Mouse (Mus musculus) stomach, postnatal 0 days (tissue): ENCODE measurements at regions not wholly inside any gene's neighbourhood (a gene's known extent, or its start where the extent isn't known, plus 50 kb on each side); places are given as distances from the start of the nearest gene placed in this dataset.
"Not testable (repeated sequence)": the region's sequence is repeated elsewhere in the genome, so short reads cannot be mapped to it uniquely, and the experiment has no call there.

ENCODE experiments used
- ATAC-seq: fragments of 200-750 bp; cut with Nextera tagmentation; 2 replicates; pipeline ENCODE4 v1.8.0; 2017; ENCODE audit not compliant: low FRiP score, low TSS enrichment
- DNase-seq: peaks from one replicate; pipeline ENCODE4 v3.0.0-alpha.2; 2016; ENCODE audit warnings: low spot score
- H3K27ac ChIP-seq: fragments of 300-500 bp; sonication (generic); replicated peaks from 2 replicates; pipeline ENCODE4 v1.5.1; 2014; ENCODE audit warnings: mild to moderate bottlenecking, control low read depth
- H3K27me3 ChIP-seq: fragments of 300-500 bp; sonication (generic); 2 replicates; pipeline ENCODE4 v1.6.1; 2014; ENCODE audit warnings: low read length; ENCODE audit not compliant: control insufficient read depth, insufficient read depth
- H3K36me3 ChIP-seq: fragments of 300-500 bp; sonication (generic); 2 replicates; pipeline ENCODE4 v1.6.1; 2014; ENCODE audit warnings: low read length, mixed read lengths; ENCODE audit not compliant: control insufficient read depth, insufficient read depth
- H3K4me1 ChIP-seq: fragments of 300-500 bp; sonication (generic); replicated peaks from 2 replicates; pipeline ENCODE4 v1.6.1; 2014; ENCODE audit warnings: antibody characterized with exemption; ENCODE audit not compliant: control insufficient read depth, insufficient read depth
- H3K4me2 ChIP-seq: fragments of 300-500 bp; sonication (generic); replicated peaks from 2 replicates; pipeline ENCODE4 v1.6.1; 2014; ENCODE audit warnings: low read depth, mild to moderate bottlenecking, control low read depth, moderate library complexity
- H3K4me3 ChIP-seq: fragments of 300-500 bp; sonication (generic); 2 replicates; pipeline ENCODE4 v1.5.1; 2014; ENCODE audit warnings: low read depth, low read length, control low read depth
- H3K9ac ChIP-seq: fragments of 300-500 bp; sonication (generic); 2 replicates; pipeline ENCODE4 v1.6.1; 2014; ENCODE audit warnings: mild to moderate bottlenecking, low read length, control low read depth, mixed read lengths
- H3K9me3 ChIP-seq: fragments of 300-500 bp; sonication (generic); 2 replicates; pipeline ENCODE4 v1.6.1; 2016; ENCODE audit warnings: low read length; ENCODE audit not compliant: control insufficient read depth
- CTCF ChIP-seq: IDR thresholded peaks from 2 replicates; pipeline ENCODE4 v1.5.1; 2016; ENCODE audit warnings: antibody characterized with exemption, low read depth, mild to moderate bottlenecking, moderate library complexity
- EP300 ChIP-seq: optimal IDR thresholded peaks from 2 replicates; pipeline ENCODE3; 2016; ENCODE audit warnings: antibody characterized with exemption
- WGBS: fragments of 180-500 bp; shearing (Covaris S2); extraction: QIAGEN DNeasy Blood & Tissue Kit; methylation state at CpG from one replicate; pipeline ENCODE4 v1.1.7; 2014; 5-methylcytosine and 5-hydroxymethylcytosine counted together

DNA sequence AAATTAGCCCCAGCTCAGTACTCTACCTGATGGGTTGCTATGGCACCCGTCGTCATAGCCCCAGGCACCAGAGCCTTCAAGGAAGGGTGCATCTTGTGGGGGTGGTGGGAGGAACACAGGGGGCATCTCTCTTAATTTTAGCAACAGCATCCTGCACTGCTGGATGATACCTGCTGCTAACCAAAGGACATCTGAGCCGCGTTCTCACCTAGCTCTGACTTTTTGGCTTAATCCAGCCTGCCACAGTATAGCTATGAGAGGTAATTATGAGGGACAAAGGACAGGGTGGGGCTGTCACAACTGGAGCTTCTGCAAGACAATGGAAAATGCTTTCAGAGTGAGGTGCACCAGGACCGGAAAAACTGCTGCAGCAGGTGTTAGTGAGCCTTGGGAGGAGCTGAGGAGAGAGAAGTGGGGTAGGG lies 173.5 kb downstream of the Adgrd1 start:
- 24% methylated on average over 5 of the region's 5 CpGs for WGBS

DNA sequence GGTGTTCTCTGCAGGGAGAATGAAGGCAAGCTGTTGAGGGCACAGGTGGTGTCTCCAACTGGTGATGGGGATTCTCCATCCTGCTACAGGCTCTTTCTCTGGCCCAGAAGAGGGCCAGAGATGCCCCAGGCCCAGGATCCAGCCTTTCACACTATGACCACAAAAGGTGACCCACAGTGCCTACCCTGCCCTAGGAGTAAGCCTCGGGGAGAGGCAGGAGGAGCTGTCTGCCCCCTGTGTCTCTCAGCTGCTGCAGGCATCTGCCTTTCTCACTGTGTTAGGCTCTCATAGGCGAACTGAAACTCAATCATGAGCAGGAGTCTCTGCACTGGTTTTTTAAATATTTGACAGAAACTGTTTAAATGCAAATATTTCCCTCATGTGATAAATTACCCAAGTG lies 184.9 kb downstream of the Adgrd1 start:
- 7% methylated on average over 2 of the region's 2 CpGs for WGBS
- no peak overlapping the region for H3K4me2 ChIP-seq
- no peaks in the 10 kb centered on the region for H3K27me3 ChIP-seq
- no peaks in the 10 kb centered on the region for H3K9me3 ChIP-seq
- H3K27ac ChIP-seq = no peak overlapping the region
- no peak overlapping the region for H3K4me3 ChIP-seq
- DNase-seq (no peak), ATAC-seq (no peak)
- no peaks in the 10 kb centered on the region for H3K4me1 ChIP-seq
- H3K9ac ChIP-seq = no peak overlapping the region
- H3K36me3 ChIP-seq = no peaks in the 10 kb centered on the region
- TF ChIP-seq CTCF (no peak), EP300 (no peak)

More for the DNA sequence above, 173.5 kb downstream of the Adgrd1 start:
- ATAC-seq (no peak), DNase-seq (no peak)
- no peak for TF ChIP-seq EP300
- no peak for TF ChIP-seq CTCF
- Histone ChIP-seq H3K27ac (no peak overlapping the region), H3K4me3 (no peak overlapping the region), H3K9me3 (no peaks in the 10 kb centered on the region), H3K4me2 (no peak overlapping the region), H3K9ac (no peak overlapping the region), H3K27me3 (no peaks in the 10 kb centered on the region), H3K4me1 (no peaks in the 10 kb centered on the region), H3K36me3 (no peaks in the 10 kb centered on the region)

DNA sequence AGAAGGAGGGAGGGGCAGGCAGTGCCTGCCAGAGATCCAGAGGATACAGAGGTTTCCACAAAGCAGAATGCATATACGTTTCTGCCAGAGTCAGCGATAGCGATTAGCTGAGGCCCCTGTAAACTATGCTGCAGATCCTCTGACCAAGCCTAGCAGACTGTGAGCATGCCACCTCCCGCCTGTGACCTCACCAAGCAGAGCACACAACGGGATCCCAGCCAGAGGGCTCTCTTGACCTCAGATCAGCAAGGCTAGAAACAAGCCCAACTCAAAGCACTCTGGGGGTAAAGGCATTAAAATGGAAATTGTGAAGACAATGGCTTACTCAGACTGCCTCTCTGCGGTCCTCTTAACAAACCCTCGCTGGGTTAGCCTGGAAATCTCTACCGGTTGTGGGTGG lies 185.6 kb downstream of the Adgrd1 start:
- TF ChIP-seq CTCF (no peak), EP300 (no peak)
- Histone ChIP-seq H3K9me3 (no peaks in the 10 kb centered on the region), H3K27ac (no peak overlapping the region), H3K36me3 (no peaks in the 10 kb centered on the region), H3K4me1 (no peaks in the 10 kb centered on the region), H3K9ac (no peak overlapping the region), H3K4me3 (no peak overlapping the region), H3K4me2 (no peak overlapping the region), H3K27me3 (no peaks in the 10 kb centered on the region)
- WGBS = 8% methylated on average over 8 of the region's 8 CpGs
- DNase-seq (no peak), ATAC-seq (no peak)

DNA sequence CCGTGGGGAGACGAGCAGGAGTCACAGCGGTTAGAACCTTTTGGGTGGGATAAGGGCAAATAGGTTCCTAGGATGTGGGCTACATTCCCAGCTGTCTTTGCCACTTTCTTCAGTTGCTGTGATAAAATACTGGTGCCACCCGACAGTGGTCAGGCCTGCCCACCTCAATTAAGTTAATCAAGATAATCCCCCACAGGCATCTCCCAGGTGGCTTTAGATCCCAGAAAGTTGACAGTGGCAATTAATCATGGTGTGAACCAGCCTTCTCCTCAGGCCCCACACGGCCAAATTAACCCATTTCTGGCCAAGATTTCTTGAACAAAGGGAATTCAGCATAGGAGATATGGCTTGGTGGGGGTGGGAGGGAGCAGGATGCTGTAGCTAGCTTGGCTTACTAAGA lies 186.3 kb downstream of the Adgrd1 start:
- WGBS = 19% methylated on average over 5 of the region's 5 CpGs
- TF ChIP-seq CTCF = no peak
- no peak for TF ChIP-seq EP300
- Histone ChIP-seq H3K27ac (no peak overlapping the region), H3K4me3 (no peak overlapping the region), H3K4me2 (no peak overlapping the region), H3K9ac (no peak overlapping the region), H3K9me3 (no peaks in the 10 kb centered on the region), H3K27me3 (no peaks in the 10 kb centered on the region), H3K4me1 (no peaks in the 10 kb centered on the region), H3K36me3 (no peaks in the 10 kb centered on the region)
- no peak for DNase-seq
- ATAC-seq = no peak

DNA sequence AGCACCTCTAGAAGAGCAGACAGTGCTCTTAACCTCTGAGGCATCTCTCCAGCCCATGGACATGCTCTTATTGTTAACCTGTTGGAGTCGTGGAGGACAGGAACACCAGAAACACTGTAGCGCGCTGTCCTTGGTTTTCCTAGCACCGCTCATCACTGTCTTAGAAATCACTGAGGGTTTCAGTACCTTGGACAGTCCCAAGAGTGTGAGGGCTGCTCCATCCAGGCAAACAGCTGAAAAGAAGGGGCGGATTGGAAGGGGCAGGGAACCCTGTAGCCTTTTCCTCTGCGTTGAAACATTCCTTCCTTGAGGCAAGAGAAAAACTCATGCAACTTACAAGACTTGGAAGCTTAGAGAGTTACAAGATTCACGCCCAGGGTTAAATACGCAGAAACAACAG lies 190.9 kb downstream of the Adgrd1 start:
- H3K27ac ChIP-seq = no peak overlapping the region
- 12% methylated on average over 8 of the region's 8 CpGs for WGBS
- ATAC-seq = no peak
- H3K4me1 ChIP-seq = no peaks in the 10 kb centered on the region
- no peak overlapping the region for H3K4me3 ChIP-seq
- TF ChIP-seq EP300 = no peak
- TF ChIP-seq CTCF = no peak
- no peaks in the 10 kb centered on the region for H3K9me3 ChIP-seq
- DNase-seq = no peak
- H3K36me3 ChIP-seq = no peaks in the 10 kb centered on the region
- H3K4me2 ChIP-seq = no peak overlapping the region
- no peak overlapping the region for H3K9ac ChIP-seq
- H3K27me3 ChIP-seq = no peaks in the 10 kb centered on the region

DNA sequence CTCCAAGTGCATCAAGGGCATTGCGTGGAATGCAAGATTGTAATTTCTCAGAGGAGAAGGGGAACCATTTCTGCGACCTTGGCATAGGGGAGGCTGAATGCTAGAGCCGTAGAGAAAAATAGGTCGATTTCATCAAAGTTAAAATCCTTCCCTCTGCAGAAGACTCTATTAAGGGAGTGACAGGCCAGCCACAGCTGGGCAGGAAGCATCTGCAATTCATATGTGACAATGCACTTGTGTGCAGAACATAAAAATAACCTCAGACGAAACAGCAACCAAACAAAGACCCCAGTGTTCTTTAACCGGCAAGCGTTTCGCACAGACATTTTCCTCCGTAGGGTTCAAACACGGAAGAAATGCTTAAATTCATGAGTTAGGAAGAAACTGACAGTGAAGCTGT lies 196.3 kb downstream of the Adgrd1 start:
- H3K4me2 ChIP-seq, H3K9me3 ChIP-seq, H3K36me3 ChIP-seq, ATAC-seq, DNase-seq, H3K4me1 ChIP-seq, H3K9ac ChIP-seq, H3K27me3 ChIP-seq, H3K4me3 ChIP-seq, H3K27ac ChIP-seq: not testable (repeated sequence)
- 65% methylated on average over 10 of the region's 10 CpGs for WGBS

DNA sequence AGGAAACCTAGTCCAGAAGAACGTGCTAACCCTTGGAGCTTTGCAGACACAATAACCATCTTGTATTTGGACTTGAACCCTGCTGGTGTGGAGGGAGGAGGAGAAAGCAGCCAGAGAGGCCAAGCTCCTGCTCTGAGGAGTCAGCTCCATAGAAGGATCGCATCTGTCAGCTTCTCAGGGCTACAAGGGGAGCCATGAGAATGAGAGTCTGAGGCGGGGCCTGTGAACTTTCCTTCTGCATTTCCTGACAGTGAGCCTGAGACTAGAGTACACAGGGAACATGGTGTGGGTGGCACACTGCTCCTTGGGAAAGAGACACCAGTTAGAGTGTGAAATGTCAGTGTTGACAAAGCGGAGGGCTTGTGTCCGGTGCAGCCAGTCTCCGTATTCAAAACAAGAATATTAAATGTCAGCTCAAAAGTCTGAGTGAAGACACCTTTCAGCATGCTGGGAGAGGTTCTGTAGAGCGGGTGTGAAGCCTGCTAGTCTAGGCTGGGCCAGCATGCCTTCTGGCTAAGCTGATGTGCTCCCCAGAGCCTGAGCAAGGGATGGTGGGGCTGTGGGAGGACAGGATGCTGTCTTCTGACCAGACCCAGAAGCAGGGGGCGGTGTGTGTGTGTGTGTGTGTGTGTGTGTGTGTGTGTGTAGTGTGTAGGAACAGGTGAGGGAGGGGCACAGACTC lies 198.5 kb downstream of the Adgrd1 start:
- not testable (repeated sequence) for ATAC-seq, H3K36me3 ChIP-seq, H3K4me2 ChIP-seq, H3K9me3 ChIP-seq, DNase-seq, H3K4me3 ChIP-seq, H3K9ac ChIP-seq, H3K4me1 ChIP-seq, H3K27me3 ChIP-seq, H3K27ac ChIP-seq
- WGBS = 34% methylated on average over 8 of the region's 8 CpGs
